Mouse (Mus musculus): ENCODE measurements around the gene Kcnip4. TPM values are rescaled to one million over a fixed set of nuclear protein-coding genes. Genes with fewer than 3 reads are reported as not detected.

Gene Kcnip4
- total and polyA plus RNA-seq, 2 experiments from 2014 or later = 14.3 to 18.6 TPM

GRCm38 (mm10) chr5:49451295-49451694 is 73.4 kb downstream of the Kcnip4 start:
- Histone ChIP-seq H3K27ac (ENCODE audit: low read depth, low read length) (no peak overlapping the region), H3K27me3 (ENCODE audit: insufficient read depth, low read length) (no peaks in the 10 kb centered on the region), H3K4me2 (ENCODE audit: low read depth) (no peak overlapping the region), H3K9me3 (ENCODE audit: low read length) (no peaks in the 10 kb centered on the region), H3K4me3 (ENCODE audit: low read depth, low read length) (no peak overlapping the region), H3K4me1 (ENCODE audit: insufficient read depth) (no peaks in the 10 kb centered on the region), H3K36me3 (ENCODE audit: insufficient read depth) (no peaks in the 10 kb centered on the region), H3K9ac (no peak overlapping the region)
- no peak for DNase-seq
- no peak for TF ChIP-seq CTCF (IDR thresholded peaks at IDR 0.05; ENCODE audit: low read depth)
- no peak for ATAC-seq

GRCm38 (mm10) chr5:49450876-49451275 is 73.8 kb downstream of the Kcnip4 start:
- TF ChIP-seq CTCF (IDR thresholded peaks at IDR 0.05; ENCODE audit: low read depth) = no peak
- WGBS = 47% methylated on average over 3 of the region's 3 CpGs
- DNase-seq = peak; percentile 79

GRCm38 (mm10) chr5:49437236-49437635 is 87.5 kb downstream of the Kcnip4 start:
- no peaks in the 10 kb centered on the region for H3K9me3 ChIP-seq (ENCODE audit: low read length)
- ATAC-seq (no peak), DNase-seq (no peak)
- no peaks in the 10 kb centered on the region for H3K4me1 ChIP-seq (ENCODE audit: insufficient read depth)
- H3K4me2 ChIP-seq (ENCODE audit: low read depth) = no peak overlapping the region
- H3K27me3 ChIP-seq (ENCODE audit: insufficient read depth, low read length) = no peaks in the 10 kb centered on the region
- WGBS = 63% methylated on average over 2 of the region's 2 CpGs
- no peak overlapping the region for H3K4me3 ChIP-seq (ENCODE audit: low read depth, low read length)
- H3K9ac ChIP-seq = no peak overlapping the region
- no peak for TF ChIP-seq CTCF (IDR thresholded peaks at IDR 0.05; ENCODE audit: low read depth)
- no peak overlapping the region for H3K27ac ChIP-seq (ENCODE audit: low read depth, low read length)
- no peaks in the 10 kb centered on the region for H3K36me3 ChIP-seq (ENCODE audit: insufficient read depth)

More at GRCm38 (mm10) chr5:49450876-49451275, 73.8 kb downstream of the Kcnip4 start:
- Histone ChIP-seq H3K4me3 (ENCODE audit: low read depth, low read length) (no peak overlapping the region), H3K4me2 (ENCODE audit: low read depth) (no peak overlapping the region), H3K27me3 (ENCODE audit: insufficient read depth, low read length) (no peaks in the 10 kb centered on the region), H3K27ac (ENCODE audit: low read depth, low read length) (no peak overlapping the region), H3K9me3 (ENCODE audit: low read length) (no peaks in the 10 kb centered on the region), H3K9ac (no peak overlapping the region), H3K4me1 (ENCODE audit: insufficient read depth) (no peaks in the 10 kb centered on the region), H3K36me3 (ENCODE audit: insufficient read depth) (no peaks in the 10 kb centered on the region)
- peak; percentile 50 for ATAC-seq

- Histone ChIP-seq H3K27ac (ENCODE audit: low read depth, low read length) (no peak overlapping the region), H3K4me2 (ENCODE audit: low read depth) (no peak overlapping the region), H3K9me3 (ENCODE audit: low read length) (no peaks in the 10 kb centered on the region), H3K36me3 (ENCODE audit: insufficient read depth) (no peaks in the 10 kb centered on the region), H3K27me3 (ENCODE audit: insufficient read depth, low read length) (no peaks in the 10 kb centered on the region), H3K4me1 (ENCODE audit: insufficient read depth) (no peaks in the 10 kb centered on the region), H3K4me3 (ENCODE audit: low read depth, low read length) (no peak overlapping the region), H3K9ac (no peak overlapping the region)
- no peak for DNase-seq
- no peak for ATAC-seq
- TF ChIP-seq CTCF (IDR thresholded peaks at IDR 0.05; ENCODE audit: low read depth) = no peak
These were observed 97.0 kb downstream of the Kcnip4 start for GRCm38 (mm10) chr5:49427689-49428088.

GRCm38 (mm10) chr5:49419707-49420106 is 105.0 kb downstream of the Kcnip4 start:
- H3K4me2 ChIP-seq (ENCODE audit: low read depth) = no peak overlapping the region
- TF ChIP-seq CTCF (IDR thresholded peaks at IDR 0.05; ENCODE audit: low read depth) = no peak
- H3K4me3 ChIP-seq (ENCODE audit: low read depth, low read length) = no peak overlapping the region
- no peak overlapping the region for H3K27ac ChIP-seq (ENCODE audit: low read depth, low read length)
- H3K4me1 ChIP-seq (ENCODE audit: insufficient read depth) = no peaks in the 10 kb centered on the region
- H3K9me3 ChIP-seq (ENCODE audit: low read length) = no peaks in the 10 kb centered on the region
- peak; percentile 64 for ATAC-seq
- no peaks in the 10 kb centered on the region for H3K27me3 ChIP-seq (ENCODE audit: insufficient read depth, low read length)
- DNase-seq = peak; percentile 60
- H3K36me3 ChIP-seq (ENCODE audit: insufficient read depth) = no peaks in the 10 kb centered on the region
- no peak overlapping the region for H3K9ac ChIP-seq

GRCm38 (mm10) chr5:49408351-49408750 is 116.4 kb downstream of the Kcnip4 start:
- Histone ChIP-seq H3K4me1 (ENCODE audit: insufficient read depth) (no peaks in the 10 kb centered on the region), H3K9ac (no peak overlapping the region), H3K27ac (ENCODE audit: low read depth, low read length) (no peak overlapping the region), H3K36me3 (ENCODE audit: insufficient read depth) (no peaks in the 10 kb centered on the region), H3K27me3 (ENCODE audit: insufficient read depth, low read length) (no peaks in the 10 kb centered on the region), H3K4me3 (ENCODE audit: low read depth, low read length) (no peak overlapping the region), H3K4me2 (ENCODE audit: low read depth) (no peak overlapping the region), H3K9me3 (ENCODE audit: low read length) (no peaks in the 10 kb centered on the region)
- DNase-seq = no peak
- 52% methylated on average over 1 of the region's 1 CpGs for WGBS
- no peak for TF ChIP-seq CTCF (IDR thresholded peaks at IDR 0.05; ENCODE audit: low read depth)
- no peak for ATAC-seq

GRCm38 (mm10) chr5:49370543-49371076 is 154.1 kb downstream of the Kcnip4 start:
- peak; percentile 65 for ATAC-seq

More at GRCm38 (mm10) chr5:49370543-49371076, 154.1 kb downstream of the Kcnip4 start:
- Histone ChIP-seq H3K27ac (ENCODE audit: low read depth, low read length) (no peak overlapping the region), H3K36me3 (ENCODE audit: insufficient read depth) (no peaks in the 10 kb centered on the region), H3K4me2 (ENCODE audit: low read depth) (no peak overlapping the region), H3K9ac (no peak overlapping the region), H3K9me3 (ENCODE audit: low read length) (no peaks in the 10 kb centered on the region), H3K27me3 (ENCODE audit: insufficient read depth, low read length) (no peaks in the 10 kb centered on the region), H3K4me1 (ENCODE audit: insufficient read depth) (no peaks in the 10 kb centered on the region), H3K4me3 (ENCODE audit: low read depth, low read length) (no peak overlapping the region)
- peak; percentile 77 for TF ChIP-seq CTCF (IDR thresholded peaks at IDR 0.05; ENCODE audit: low read depth)
- 28% methylated on average over 3 of the region's 3 CpGs for WGBS
- DNase-seq = peak; percentile 86
